Mouse (Mus musculus) heart, postnatal 0 days (tissue): ENCODE results near the gene Notch2.

Experiments used
- CTCF ChIP-seq: IDR thresholded peaks from 2 replicates; pipeline ENCODE4 v1.5.1; 2016; ENCODE audit warnings: antibody characterized with exemption, control low read depth, low read depth
- EP300 ChIP-seq: IDR thresholded peaks from 2 replicates; pipeline ENCODE4 v1.6.1; 2016; ENCODE audit warnings: antibody characterized with exemption, low read depth

DNA sequence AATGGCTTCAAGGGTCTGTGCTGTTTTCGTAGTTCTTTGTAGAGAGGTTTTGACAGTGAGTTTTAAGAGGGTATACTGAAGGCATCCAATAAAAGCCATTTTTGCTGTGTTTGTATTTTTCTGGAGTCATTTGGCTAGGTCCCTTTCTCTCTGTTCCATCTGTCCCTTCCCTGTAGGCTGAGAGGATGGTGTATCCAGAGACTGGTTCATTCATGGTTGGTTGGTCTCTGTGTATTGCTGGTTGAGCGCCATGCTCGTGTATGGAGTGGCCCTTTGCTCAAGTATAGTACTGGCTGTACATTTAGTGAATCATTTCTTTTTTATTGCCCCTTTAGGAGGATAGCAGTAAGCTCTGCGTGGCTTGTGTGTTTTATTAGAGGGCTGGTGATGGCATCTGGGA is 30.3 kb downstream of the Notch2 start:
- TF ChIP-seq CTCF (no peak), EP300 (no peak)
